Mouse (Mus musculus): ENCODE data around the gene Cfap43. TPM values are rescaled to one million over a fixed set of nuclear protein-coding genes. Genes with fewer than 3 reads are reported as not detected.

Cfap43 gene
- polyA plus RNA-seq, 1 experiment from 2014 or later: 0.19 TPM

DNA sequence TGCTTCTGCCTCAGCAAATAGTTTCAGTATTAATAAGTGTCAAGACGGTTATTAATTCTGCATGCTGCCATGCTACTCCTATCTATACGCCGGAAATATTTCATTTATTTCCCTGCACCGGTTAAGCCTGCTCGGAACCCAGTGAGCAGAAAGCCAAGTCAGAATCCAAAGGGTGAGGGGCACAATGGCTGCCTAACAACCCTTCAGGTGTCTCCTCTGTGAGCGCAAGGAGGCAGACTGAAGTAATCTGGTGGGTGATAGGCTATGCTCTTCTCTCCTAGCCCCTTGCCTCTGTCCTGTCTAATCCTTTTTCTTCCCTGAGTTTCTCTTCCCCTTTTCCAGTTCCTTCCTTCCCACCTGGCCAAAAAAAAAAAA, 81.6 kb downstream of the Cfap43 start:
- H3K4me2 ChIP-seq (ENCODE audit: low read depth): peak overlapping the region; percentile 55
- 0 out of 2 replicates have a peak, but pooled peaks cover 2% of the 10 kb centered on the region for H3K4me1 ChIP-seq (ENCODE audit: control insufficient read depth, insufficient read depth, low read length)
- DNase-seq (ENCODE audit: low spot score) (no peak), ATAC-seq (ENCODE audit: insufficient read depth, low FRiP score, low TSS enrichment) (no peak; the same call in 1 of the 2 replicates)
- H3K27ac ChIP-seq (ENCODE audit: low read depth, low read length): no peak overlapping the region
- H3K4me3 ChIP-seq (ENCODE audit: low read depth, low read length): peak overlapping the region; percentile 30
- 3% methylated on average over 6 of the region's 6 CpGs for WGBS
- 0 out of 2 replicates have a peak, but pooled peaks cover 2% of the 10 kb centered on the region for H3K27me3 ChIP-seq (ENCODE audit: control insufficient read depth, insufficient read depth, low read length)
- H3K36me3 ChIP-seq (ENCODE audit: control insufficient read depth, insufficient read depth, low read length): no peaks in the 10 kb centered on the region
- H3K9me3 ChIP-seq (ENCODE audit: control insufficient read depth, low read length): no peaks in the 10 kb centered on the region
- peak overlapping the region; percentile 5; the same call in 1 of the 2 replicates for H3K9ac ChIP-seq (ENCODE audit: low read length)

DNA sequence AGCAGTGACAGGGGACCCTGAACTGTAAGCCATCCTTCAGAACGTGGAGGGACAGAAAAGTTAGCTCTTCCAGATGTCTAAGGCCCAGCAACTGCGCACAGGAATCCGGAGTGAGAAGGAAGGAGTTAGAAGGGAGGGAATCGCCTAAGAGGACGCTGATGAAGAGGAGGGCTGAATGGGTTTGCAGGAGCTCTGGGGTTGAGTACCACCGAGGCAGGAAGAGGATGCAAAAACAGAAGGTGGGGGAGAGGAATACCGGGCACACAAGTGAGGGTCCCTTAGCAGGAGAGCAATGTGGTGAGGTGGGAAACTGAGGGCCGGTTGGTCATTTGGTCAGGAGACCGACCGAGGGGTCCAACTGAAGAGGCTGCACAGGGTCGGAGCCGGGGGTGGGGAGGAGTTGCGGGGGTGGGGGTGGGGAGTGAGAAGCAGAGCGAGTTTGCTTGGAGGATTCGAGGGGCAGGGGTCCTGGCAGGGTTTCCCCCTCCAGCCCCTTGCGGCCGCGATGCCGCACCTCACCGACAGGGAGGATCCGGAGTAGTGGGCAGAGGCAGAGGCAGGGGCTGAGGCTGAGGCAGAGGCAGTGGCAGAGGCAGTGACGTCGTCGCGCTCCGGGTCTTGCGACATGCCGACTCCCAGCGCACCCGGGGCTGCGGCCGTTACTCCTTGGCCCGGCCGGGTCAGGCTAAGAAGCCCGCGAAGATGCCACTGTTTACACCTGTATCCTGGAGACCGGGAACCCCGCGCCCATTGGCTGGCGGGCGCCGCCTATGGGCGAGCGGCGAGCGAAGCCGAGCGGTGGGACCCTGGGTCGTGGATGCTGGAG, 82.2 kb downstream of the Cfap43 start:
- DNase-seq (ENCODE audit: low spot score) (peak; percentile 82), ATAC-seq (ENCODE audit: insufficient read depth, low FRiP score, low TSS enrichment) (peak; percentile 92)
- Histone ChIP-seq H3K9ac (ENCODE audit: low read length) (peak overlapping the region; percentile 5; the same call in 1 of the 2 replicates), H3K4me2 (ENCODE audit: low read depth) (peak overlapping the region; percentile 55), H3K4me1 (ENCODE audit: control insufficient read depth, insufficient read depth, low read length) (0 out of 2 replicates have a peak, but pooled peaks cover 2% of the 10 kb centered on the region), H3K4me3 (ENCODE audit: low read depth, low read length) (peak overlapping the region; percentile 30), H3K36me3 (ENCODE audit: control insufficient read depth, insufficient read depth, low read length) (no peaks in the 10 kb centered on the region), H3K9me3 (ENCODE audit: control insufficient read depth, low read length) (no peaks in the 10 kb centered on the region), H3K27me3 (ENCODE audit: control insufficient read depth, insufficient read depth, low read length) (0 out of 2 replicates have a peak, but pooled peaks cover 2% of the 10 kb centered on the region), H3K27ac (ENCODE audit: low read depth, low read length) (no peak overlapping the region)
- WGBS: 2% methylated on average over 47 of the region's 49 CpGs

DNA sequence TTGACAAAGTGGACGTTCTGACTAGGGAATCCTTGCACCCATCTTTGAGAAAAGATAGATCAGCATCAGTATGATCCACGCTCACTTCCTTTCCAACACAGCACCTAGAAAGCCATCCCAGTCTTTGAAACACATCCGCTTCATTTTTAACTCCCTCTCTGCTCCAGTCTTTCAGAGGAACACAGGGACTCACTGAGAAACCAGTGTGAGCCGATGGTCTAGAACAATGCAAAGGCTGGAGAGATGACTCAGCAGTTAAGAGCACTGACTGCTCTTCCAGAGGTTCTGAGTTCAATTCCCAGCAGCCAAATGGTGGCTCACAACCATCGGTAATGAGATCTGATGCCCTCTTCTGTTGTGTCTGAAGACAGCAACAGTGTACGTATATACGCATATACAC, 83.3 kb downstream of the Cfap43 start:
- no peaks in the 10 kb centered on the region for H3K9me3 ChIP-seq (ENCODE audit: control insufficient read depth, low read length)
- 0 out of 2 replicates have a peak, but pooled peaks cover 2% of the 10 kb centered on the region for H3K27me3 ChIP-seq (ENCODE audit: control insufficient read depth, insufficient read depth, low read length)
- ATAC-seq (ENCODE audit: insufficient read depth, low FRiP score, low TSS enrichment): no peak
- WGBS: 88% methylated on average over 7 of the region's 7 CpGs
- no peak for DNase-seq (ENCODE audit: low spot score)
- no peak overlapping the region for H3K27ac ChIP-seq (ENCODE audit: low read depth, low read length)
- H3K9ac ChIP-seq (ENCODE audit: low read length): no peak overlapping the region
- H3K4me1 ChIP-seq (ENCODE audit: control insufficient read depth, insufficient read depth, low read length): 0 out of 2 replicates have a peak, but pooled peaks cover 2% of the 10 kb centered on the region
- no peak overlapping the region for H3K4me3 ChIP-seq (ENCODE audit: low read depth, low read length)
- H3K4me2 ChIP-seq (ENCODE audit: low read depth): no peak overlapping the region
- no peaks in the 10 kb centered on the region for H3K36me3 ChIP-seq (ENCODE audit: control insufficient read depth, insufficient read depth, low read length)

GRCm38 (mm10) chr19:47834614-47835013, 84.5 kb downstream of the Cfap43 start:
- WGBS: 94% methylated on average over 5 of the region's 5 CpGs
- Histone ChIP-seq H3K36me3 (ENCODE audit: control insufficient read depth, insufficient read depth, low read length) (no peaks in the 10 kb centered on the region), H3K4me3 (ENCODE audit: low read depth, low read length) (no peak overlapping the region), H3K9me3 (ENCODE audit: control insufficient read depth, low read length) (no peaks in the 10 kb centered on the region), H3K27me3 (ENCODE audit: control insufficient read depth, insufficient read depth, low read length) (0 out of 2 replicates have a peak, but pooled peaks cover 2% of the 10 kb centered on the region), H3K27ac (ENCODE audit: low read depth, low read length) (no peak overlapping the region), H3K4me2 (ENCODE audit: low read depth) (no peak overlapping the region), H3K9ac (ENCODE audit: low read length) (no peak overlapping the region), H3K4me1 (ENCODE audit: control insufficient read depth, insufficient read depth, low read length) (0 out of 2 replicates have a peak, but pooled peaks cover 2% of the 10 kb centered on the region)
- DNase-seq (ENCODE audit: low spot score): no peak
- ATAC-seq (ENCODE audit: insufficient read depth, low FRiP score, low TSS enrichment): no peak

GRCm38 (mm10) chr19:47832316-47832715, 86.8 kb downstream of the Cfap43 start:
- H3K27ac ChIP-seq (ENCODE audit: low read depth, low read length): no peak overlapping the region
- H3K4me2 ChIP-seq (ENCODE audit: low read depth): no peak overlapping the region
- H3K27me3 ChIP-seq (ENCODE audit: control insufficient read depth, insufficient read depth, low read length): 0 out of 2 replicates have a peak, but pooled peaks cover 2% of the 10 kb centered on the region
- H3K36me3 ChIP-seq (ENCODE audit: control insufficient read depth, insufficient read depth, low read length): no peaks in the 10 kb centered on the region
- 88% methylated on average over 16 of the region's 16 CpGs for WGBS
- no peak overlapping the region for H3K4me3 ChIP-seq (ENCODE audit: low read depth, low read length)
- no peaks in the 10 kb centered on the region for H3K9me3 ChIP-seq (ENCODE audit: control insufficient read depth, low read length)
- 0 out of 2 replicates have a peak, but pooled peaks cover 2% of the 10 kb centered on the region for H3K4me1 ChIP-seq (ENCODE audit: control insufficient read depth, insufficient read depth, low read length)
- H3K9ac ChIP-seq (ENCODE audit: low read length): no peak overlapping the region
- DNase-seq (ENCODE audit: low spot score): no peak
- no peak for ATAC-seq (ENCODE audit: insufficient read depth, low FRiP score, low TSS enrichment)

- no peak overlapping the region for H3K9ac ChIP-seq (ENCODE audit: low read length)
- no peak overlapping the region for H3K4me2 ChIP-seq (ENCODE audit: low read depth)
- no peaks in the 10 kb centered on the region for H3K27me3 ChIP-seq (ENCODE audit: control insufficient read depth, insufficient read depth, low read length)
- 94% methylated on average over 8 of the region's 8 CpGs for WGBS
- DNase-seq (ENCODE audit: low spot score): no peak
- no peaks in the 10 kb centered on the region for H3K36me3 ChIP-seq (ENCODE audit: control insufficient read depth, insufficient read depth, low read length)
- H3K27ac ChIP-seq (ENCODE audit: low read depth, low read length): no peak overlapping the region
- no peaks in the 10 kb centered on the region for H3K4me1 ChIP-seq (ENCODE audit: control insufficient read depth, insufficient read depth, low read length)
- H3K4me3 ChIP-seq (ENCODE audit: low read depth, low read length): no peak overlapping the region
- ATAC-seq (ENCODE audit: insufficient read depth, low FRiP score, low TSS enrichment): no peak
- H3K9me3 ChIP-seq (ENCODE audit: control insufficient read depth, low read length): no peaks in the 10 kb centered on the region
Measured at GRCm38 (mm10) chr19:47831111-47831510, 88.0 kb downstream of the Cfap43 start.

DNA sequence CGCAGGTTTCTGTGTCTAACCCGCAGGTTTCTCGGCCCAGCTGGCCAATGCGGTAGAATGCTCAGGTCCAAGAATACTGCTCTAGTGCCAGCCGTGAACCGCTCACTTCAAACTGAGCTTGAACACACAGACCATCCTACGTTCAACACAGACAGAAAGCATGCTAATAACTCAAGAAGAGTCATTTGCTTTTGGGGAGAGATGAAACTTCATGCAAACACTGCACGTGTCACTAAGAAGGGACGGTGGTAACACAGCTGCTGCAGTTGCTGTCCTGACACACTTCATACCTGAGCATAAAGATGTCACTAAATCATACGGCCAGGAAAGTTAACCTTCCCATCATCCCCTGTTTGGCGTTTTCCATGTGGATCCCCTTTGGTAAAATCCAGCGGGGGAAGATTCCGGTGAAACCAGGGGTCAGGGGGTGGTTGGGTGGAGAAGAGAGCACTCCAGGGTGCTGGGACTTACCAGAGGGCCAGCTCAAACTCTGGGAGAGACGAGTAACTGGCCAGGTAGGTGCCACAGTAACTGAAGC, 89.1 kb downstream of the Cfap43 start:
- DNase-seq (ENCODE audit: low spot score) (no peak), ATAC-seq (ENCODE audit: insufficient read depth, low FRiP score, low TSS enrichment) (no peak)
- Histone ChIP-seq H3K27me3 (ENCODE audit: control insufficient read depth, insufficient read depth, low read length) (no peaks in the 10 kb centered on the region), H3K4me2 (ENCODE audit: low read depth) (no peak overlapping the region), H3K27ac (ENCODE audit: low read depth, low read length) (no peak overlapping the region), H3K9ac (ENCODE audit: low read length) (no peak overlapping the region), H3K4me1 (ENCODE audit: control insufficient read depth, insufficient read depth, low read length) (no peaks in the 10 kb centered on the region), H3K9me3 (ENCODE audit: control insufficient read depth, low read length) (no peaks in the 10 kb centered on the region), H3K4me3 (ENCODE audit: low read depth, low read length) (no peak overlapping the region), H3K36me3 (ENCODE audit: control insufficient read depth, insufficient read depth, low read length) (no peaks in the 10 kb centered on the region)
- WGBS: 84% methylated on average over 14 of the region's 14 CpGs

- WGBS: 91% methylated on average over 5 of the region's 5 CpGs
- no peak for ATAC-seq (ENCODE audit: insufficient read depth, low FRiP score, low TSS enrichment)
Measured at GRCm38 (mm10) chr19:47824026-47824425, 95.1 kb downstream of the Cfap43 start.

More at GRCm38 (mm10) chr19:47824026-47824425, 95.1 kb downstream of the Cfap43 start:
- no peaks in the 10 kb centered on the region for H3K9me3 ChIP-seq (ENCODE audit: control insufficient read depth, low read length)
- no peaks in the 10 kb centered on the region for H3K36me3 ChIP-seq (ENCODE audit: control insufficient read depth, insufficient read depth, low read length)
- no peaks in the 10 kb centered on the region for H3K27me3 ChIP-seq (ENCODE audit: control insufficient read depth, insufficient read depth, low read length)
- H3K27ac ChIP-seq (ENCODE audit: low read depth, low read length): no peak overlapping the region
- H3K4me3 ChIP-seq (ENCODE audit: low read depth, low read length): no peak overlapping the region
- H3K4me2 ChIP-seq (ENCODE audit: low read depth): no peak overlapping the region
- H3K4me1 ChIP-seq (ENCODE audit: control insufficient read depth, insufficient read depth, low read length): no peaks in the 10 kb centered on the region
- no peak overlapping the region for H3K9ac ChIP-seq (ENCODE audit: low read length)
- no peak for DNase-seq (ENCODE audit: low spot score)
